Mouse (Mus musculus) neural tube, embryonic 15.5 days (tissue): ENCODE data around the gene Ptpn6. TPM values are rescaled to one million over a fixed set of nuclear protein-coding genes. Genes with fewer than 3 reads are reported as not detected.

Experiments
- ATAC-seq: fragments of 200-750 bp; cut with Nextera tagmentation; 2 replicates; pipeline ENCODE4 v1.8.0; 2017; ENCODE audit warnings: mild to moderate bottlenecking, moderate TSS enrichment, moderate library complexity; ENCODE audit not compliant: low FRiP score
- H3K27ac ChIP-seq: fragments of 300-500 bp; sonication (generic); replicated peaks from 2 replicates; pipeline ENCODE4 v1.5.1; 2015; ENCODE audit warnings: mild to moderate bottlenecking, inconsistent platforms
- H3K27me3 ChIP-seq: fragments of 300-500 bp; sonication (generic); replicated peaks from 2 replicates; pipeline ENCODE4 v1.6.1; 2015; ENCODE audit warnings: inconsistent platforms
- H3K36me3 ChIP-seq: fragments of 300-500 bp; sonication (generic); 2 replicates; pipeline ENCODE4 v1.6.1; 2015; ENCODE audit warnings: inconsistent platforms
- H3K4me1 ChIP-seq: fragments of 300-500 bp; sonication (generic); 2 replicates; pipeline ENCODE4 v1.6.1; 2015; ENCODE audit warnings: inconsistent platforms
- H3K4me2 ChIP-seq: fragments of 300-500 bp; sonication (generic); 2 replicates; pipeline ENCODE4 v1.6.1; 2015; ENCODE audit warnings: inconsistent platforms, mild to moderate bottlenecking, moderate library complexity
- H3K4me3 ChIP-seq: fragments of 300-500 bp; sonication (generic); replicated peaks from 2 replicates; pipeline ENCODE4 v1.5.1; 2015; ENCODE audit warnings: mild to moderate bottlenecking, inconsistent platforms
- H3K9ac ChIP-seq: fragments of 300-500 bp; sonication (generic); replicated peaks from 2 replicates; pipeline ENCODE4 v1.6.1; 2015; ENCODE audit warnings: mild to moderate bottlenecking, inconsistent platforms
- H3K9me3 ChIP-seq: fragments of 300-500 bp; sonication (generic); replicated peaks from 2 replicates; pipeline ENCODE4 v1.6.1; 2016; ENCODE audit warnings: inconsistent platforms
- WGBS: fragments of 180-500 bp; shearing (Covaris S2); methylation state at CpG from one replicate; pipeline ENCODE4 v1.1.7; 2015; ENCODE audit warnings: mixed read lengths; 5-methylcytosine and 5-hydroxymethylcytosine counted together
- polyA plus RNA-seq: library from polyadenylated mRNA; unstranded; fragments of >200 nt; fragmentation: Nextera tagmentation; extraction: Ambion mirVana; gene quantifications from 2 replicates; pipeline ENCODE4 v1.2.1, GENCODE M21; 2015

Ptpn6 gene
- polyA plus RNA-seq, 1 experiment from 2014 or later, result 4.8 TPM

GRCm38 (mm10) chr6:124720904-124721303 is 17.6 kb downstream of the Ptpn6 start:
- WGBS, result 70% methylated on average over 11 of the region's 11 CpGs
- no peak overlapping the region for H3K4me3 ChIP-seq

GRCm38 (mm10) chr6:124719354-124719978 is 19.0 kb downstream of the Ptpn6 start:
- Histone ChIP-seq H3K4me2 (no peak overlapping the region), H3K27me3 (no peaks in the 10 kb centered on the region), H3K36me3 (peaks cover 29% of the 10 kb centered on the region), H3K27ac (no peak overlapping the region), H3K4me3 (no peak overlapping the region), H3K9ac (no peak overlapping the region), H3K9me3 (no peaks in the 10 kb centered on the region), H3K4me1 (peaks cover 5% of the 10 kb centered on the region)
- no peak for ATAC-seq
- 82% methylated on average over 7 of the region's 7 CpGs for whole genome bisulfite sequencing

More at GRCm38 (mm10) chr6:124720904-124721303, 17.6 kb downstream of the Ptpn6 start:
- ATAC-seq, result no peak
- no peak overlapping the region for H3K9ac ChIP-seq
- no peak overlapping the region for H3K27ac ChIP-seq
- H3K4me2 ChIP-seq, result no peak overlapping the region
- no peaks in the 10 kb centered on the region for H3K4me1 ChIP-seq
- H3K27me3 ChIP-seq, result no peaks in the 10 kb centered on the region
- H3K36me3 ChIP-seq, result peaks cover 15% of the 10 kb centered on the region
- no peaks in the 10 kb centered on the region for H3K9me3 ChIP-seq

GRCm38 (mm10) chr6:124718703-124719102 is 19.8 kb downstream of the Ptpn6 start:
- Histone ChIP-seq H3K27me3 (no peaks in the 10 kb centered on the region), H3K4me2 (no peak overlapping the region), H3K36me3 (peaks cover 35% of the 10 kb centered on the region), H3K9ac (no peak overlapping the region), H3K27ac (no peak overlapping the region), H3K9me3 (no peaks in the 10 kb centered on the region), H3K4me3 (no peak overlapping the region), H3K4me1 (peaks cover 12% of the 10 kb centered on the region)
- 67% methylated on average over 16 of the region's 16 CpGs for WGBS
- no peak for ATAC-seq

- H3K4me1 ChIP-seq, result peaks cover 20% of the 10 kb centered on the region
- no peak for ATAC-seq
- 83% methylated on average over 13 of the region's 13 CpGs for WGBS
These were observed 20.5 kb downstream of the Ptpn6 start for GRCm38 (mm10) chr6:124717968-124718367.

GRCm38 (mm10) chr6:124716864-124717490 is 21.5 kb downstream of the Ptpn6 start:
- Histone ChIP-seq H3K9ac (no peak overlapping the region), H3K27me3 (no peaks in the 10 kb centered on the region), H3K36me3 (peaks cover 35% of the 10 kb centered on the region), H3K4me3 (no peak overlapping the region), H3K4me2 (no peak overlapping the region), H3K9me3 (no peaks in the 10 kb centered on the region), H3K27ac (no peak overlapping the region), H3K4me1 (peaks cover 24% of the 10 kb centered on the region)
- WGBS, result 69% methylated on average over 20 of the region's 20 CpGs
- ATAC-seq, result no peak

More at GRCm38 (mm10) chr6:124717968-124718367, 20.5 kb downstream of the Ptpn6 start:
- Histone ChIP-seq H3K36me3 (peaks cover 35% of the 10 kb centered on the region), H3K9ac (no peak overlapping the region), H3K4me2 (no peak overlapping the region), H3K9me3 (no peaks in the 10 kb centered on the region), H3K27ac (no peak overlapping the region), H3K4me3 (no peak overlapping the region), H3K27me3 (no peaks in the 10 kb centered on the region)

- Histone ChIP-seq H3K9ac (peak overlapping the region; percentile 87), H3K4me3 (peak overlapping the region; percentile 97), H3K4me2 (peak overlapping the region; percentile 97), H3K27ac (no peak overlapping the region), H3K4me1 (peaks cover 48% of the 10 kb centered on the region), H3K36me3 (peaks cover 38% of the 10 kb centered on the region), H3K9me3 (no peaks in the 10 kb centered on the region), H3K27me3 (no peaks in the 10 kb centered on the region)
- no peak for ATAC-seq
- WGBS, result 24% methylated on average over 11 of the region's 11 CpGs
These were observed 25.6 kb downstream of the Ptpn6 start for GRCm38 (mm10) chr6:124712918-124713317.

GRCm38 (mm10) chr6:124711824-124712782 is 26.4 kb downstream of the Ptpn6 start, which contains the start of the genes Emg1 and Phb2:
Emg1 (minus strand) TSS chr6:124712178.
Phb2 (plus strand) TSS chr6:124712336.
- H3K4me3 ChIP-seq, result peak within 1 kb of the TSS; percentile 97
- WGBS, result under 1% methylated on average over 73 of the region's 76 CpGs
- H3K9ac ChIP-seq, result peak within 1 kb of the TSS; percentile 87
- H3K36me3 ChIP-seq, result peaks cover 40% of the 10 kb centered on the region
- H3K4me2 ChIP-seq, result peak within 1 kb of the TSS; percentile 97
- H3K27me3 ChIP-seq, result no peaks in the 10 kb centered on the region
- peaks cover 48% of the 10 kb centered on the region for H3K4me1 ChIP-seq
- peak; percentile 97 for ATAC-seq
- H3K27ac ChIP-seq, result peak within 1 kb of the TSS; percentile 86
- no peaks in the 10 kb centered on the region for H3K9me3 ChIP-seq

GRCm38 (mm10) chr6:124708289-124708889 is 30.1 kb downstream of the Ptpn6 start:
- H3K27me3 ChIP-seq, result no peaks in the 10 kb centered on the region
- H3K9me3 ChIP-seq, result no peaks in the 10 kb centered on the region
- 96% methylated on average over 10 of the region's 10 CpGs for WGBS
- H3K27ac ChIP-seq, result no peak overlapping the region
- peaks cover 33% of the 10 kb centered on the region for H3K4me1 ChIP-seq
- no peak overlapping the region for H3K4me3 ChIP-seq
- H3K4me2 ChIP-seq, result no peak overlapping the region
- ATAC-seq, result no peak
- no peak overlapping the region for H3K9ac ChIP-seq
- peaks cover 32% of the 10 kb centered on the region for H3K36me3 ChIP-seq

GRCm38 (mm10) chr6:124706061-124706627 is 32.4 kb downstream of the Ptpn6 start:
- Histone ChIP-seq H3K9ac (no peak overlapping the region), H3K27ac (no peak overlapping the region), H3K27me3 (no peaks in the 10 kb centered on the region), H3K36me3 (peaks cover 49% of the 10 kb centered on the region), H3K9me3 (no peaks in the 10 kb centered on the region), H3K4me2 (no peak overlapping the region), H3K4me1 (peaks cover 21% of the 10 kb centered on the region), H3K4me3 (no peak overlapping the region)
- ATAC-seq, result no peak
- WGBS, result 89% methylated on average over 5 of the region's 5 CpGs

- WGBS, result 98% methylated on average over 2 of the region's 2 CpGs
- H3K27ac ChIP-seq, result no peak overlapping the region
- peaks cover 4% of the 10 kb centered on the region for H3K4me1 ChIP-seq
- no peak overlapping the region for H3K4me2 ChIP-seq
- no peak overlapping the region for H3K4me3 ChIP-seq
- no peak overlapping the region for H3K9ac ChIP-seq
- no peak for ATAC-seq
- peaks cover 59% of the 10 kb centered on the region for H3K36me3 ChIP-seq
- no peaks in the 10 kb centered on the region for H3K9me3 ChIP-seq
- H3K27me3 ChIP-seq, result no peaks in the 10 kb centered on the region
These were observed 34.1 kb downstream of the Ptpn6 start for GRCm38 (mm10) chr6:124704417-124704816.

GRCm38 (mm10) chr6:124703789-124704188 is 34.7 kb downstream of the Ptpn6 start:
- H3K36me3 ChIP-seq, result peaks cover 64% of the 10 kb centered on the region
- H3K9me3 ChIP-seq, result no peaks in the 10 kb centered on the region
- H3K27ac ChIP-seq, result no peak overlapping the region
- 86% methylated on average over 7 of the region's 7 CpGs for WGBS
- no peak overlapping the region for H3K4me2 ChIP-seq
- no peak overlapping the region for H3K4me3 ChIP-seq
- no peak overlapping the region for H3K9ac ChIP-seq
- ATAC-seq, result no peak
- no peaks in the 10 kb centered on the region for H3K4me1 ChIP-seq
- H3K27me3 ChIP-seq, result no peaks in the 10 kb centered on the region
